Mouse (Mus musculus) bone marrow macrophage, adult 2 months (primary cell): ENCODE data around the gene Srsf4.

Experiments
- CTCF ChIP-seq: IDR thresholded peaks from 2 replicates; pipeline ENCODE4 v1.5.1; 2012; ENCODE audit warnings: low read depth, mild to moderate bottlenecking, low read length, moderate library complexity
- POLR2A ChIP-seq: IDR thresholded peaks from 2 replicates; pipeline ENCODE4 v1.6.1; 2012; ENCODE audit warnings: mild to moderate bottlenecking, low read depth, low read length, borderline replicate concordance

GRCm38 (mm10) chr4:131843290-131843743, 30.1 kb upstream of the Srsf4 start, which contains the start of gene Mecr:
- no peak for TF ChIP-seq POLR2A
- no peak for TF ChIP-seq CTCF
